Mouse (Mus musculus): Measurements from ENCODE around the gene Gm13271. TPM values are rescaled to one million over a fixed set of nuclear protein-coding genes. Genes with fewer than 3 reads are reported as not detected.

Gm13271 gene
- polyA plus RNA-seq, 1 experiment from 2014 or later = not detected

GRCm38 (mm10) chr4:88721791-88722721 is 32.6 kb upstream of the Gm13271 start, which contains the start of the genes Gm26566 and Klhl9:
Gene Gm26566, plus strand, starts transcription at chr4:88721805.
Gene Klhl9, minus strand, starts transcription at chr4:88722465.
- DNase-seq (ENCODE audit: low spot score) = peak; percentile 98
- Histone ChIP-seq H3K36me3 (ENCODE audit: control insufficient read depth, insufficient read depth, low read length) (no peaks in the 10 kb centered on the region), H3K9ac (ENCODE audit: low read length) (peak within 1 kb of the TSS; percentile 99), H3K4me3 (ENCODE audit: low read depth, low read length) (peak within 1 kb of the TSS; percentile 92), H3K27me3 (ENCODE audit: control insufficient read depth, insufficient read depth, low read length) (no peaks in the 10 kb centered on the region), H3K27ac (replicated peaks) (peak within 1 kb of the TSS; percentile 99), H3K4me1 (replicated peaks; ENCODE audit: control insufficient read depth, insufficient read depth) (peaks cover 4% of the 10 kb centered on the region), H3K4me2 (replicated peaks; ENCODE audit: low read depth) (peak within 1 kb of the TSS; percentile 78), H3K9me3 (ENCODE audit: control insufficient read depth, low read length) (no peaks in the 10 kb centered on the region)
- ATAC-seq (ENCODE audit: low FRiP score, low TSS enrichment) = peak; percentile 98
- WGBS = under 1% methylated on average over 80 of the region's 82 CpGs
- TF ChIP-seq EP300 (optimal IDR thresholded peaks at IDR 0.05) (peak; percentile 18), CTCF (IDR thresholded peaks at IDR 0.05; ENCODE audit: low read depth) (no peak)

GRCm38 (mm10) chr4:88723497-88724090 is 31.1 kb upstream of the Gm13271 start:
- H3K9me3 ChIP-seq (ENCODE audit: control insufficient read depth, low read length) = no peaks in the 10 kb centered on the region
- H3K4me1 ChIP-seq (replicated peaks; ENCODE audit: control insufficient read depth, insufficient read depth) = peaks cover 4% of the 10 kb centered on the region
- H3K36me3 ChIP-seq (ENCODE audit: control insufficient read depth, insufficient read depth, low read length) = no peaks in the 10 kb centered on the region
- ATAC-seq (ENCODE audit: low FRiP score, low TSS enrichment) = no peak
- H3K27ac ChIP-seq (replicated peaks) = peak overlapping the region; percentile 67
- TF ChIP-seq CTCF (IDR thresholded peaks at IDR 0.05; ENCODE audit: low read depth) (no peak), EP300 (optimal IDR thresholded peaks at IDR 0.05) (no peak)
- H3K4me2 ChIP-seq (replicated peaks; ENCODE audit: low read depth) = 0 out of 2 replicates have a peak overlapping the region, but pooled peaks have one; percentile 1
- peak; percentile 50 for DNase-seq (ENCODE audit: low spot score)
- no peak overlapping the region for H3K9ac ChIP-seq (ENCODE audit: low read length)
- 39% methylated on average over 8 of the region's 8 CpGs for WGBS
- H3K4me3 ChIP-seq (ENCODE audit: low read depth, low read length) = no peak overlapping the region
- no peaks in the 10 kb centered on the region for H3K27me3 ChIP-seq (ENCODE audit: control insufficient read depth, insufficient read depth, low read length)

GRCm38 (mm10) chr4:88726727-88727126 is 27.9 kb upstream of the Gm13271 start:
- no peaks in the 10 kb centered on the region for H3K36me3 ChIP-seq (ENCODE audit: control insufficient read depth, insufficient read depth, low read length)
- H3K9me3 ChIP-seq (ENCODE audit: control insufficient read depth, low read length) = no peaks in the 10 kb centered on the region
- no peak overlapping the region for H3K4me2 ChIP-seq (replicated peaks; ENCODE audit: low read depth)
- TF ChIP-seq CTCF (IDR thresholded peaks at IDR 0.05; ENCODE audit: low read depth) (no peak), EP300 (optimal IDR thresholded peaks at IDR 0.05) (no peak)
- DNase-seq (ENCODE audit: low spot score) (no peak), ATAC-seq (ENCODE audit: low FRiP score, low TSS enrichment) (no peak)
- 75% methylated on average over 6 of the region's 6 CpGs for WGBS
- H3K4me1 ChIP-seq (replicated peaks; ENCODE audit: control insufficient read depth, insufficient read depth) = no peaks in the 10 kb centered on the region
- no peak overlapping the region for H3K27ac ChIP-seq (replicated peaks)
- H3K4me3 ChIP-seq (ENCODE audit: low read depth, low read length) = no peak overlapping the region
- no peak overlapping the region for H3K9ac ChIP-seq (ENCODE audit: low read length)
- H3K27me3 ChIP-seq (ENCODE audit: control insufficient read depth, insufficient read depth, low read length) = no peaks in the 10 kb centered on the region

GRCm38 (mm10) chr4:88727324-88727723 is 27.3 kb upstream of the Gm13271 start:
- ATAC-seq (ENCODE audit: low FRiP score, low TSS enrichment) = no peak
- no peaks in the 10 kb centered on the region for H3K9me3 ChIP-seq (ENCODE audit: control insufficient read depth, low read length)
- peak; percentile 36 for DNase-seq (ENCODE audit: low spot score)

GRCm38 (mm10) chr4:88738480-88738879 is 16.2 kb upstream of the Gm13271 start:
- Histone ChIP-seq H3K4me2 (replicated peaks; ENCODE audit: low read depth) (no peak overlapping the region), H3K36me3 (ENCODE audit: control insufficient read depth, insufficient read depth, low read length) (no peaks in the 10 kb centered on the region), H3K27me3 (ENCODE audit: control insufficient read depth, insufficient read depth, low read length) (no peaks in the 10 kb centered on the region), H3K27ac (replicated peaks) (no peak overlapping the region), H3K4me1 (replicated peaks; ENCODE audit: control insufficient read depth, insufficient read depth) (no peaks in the 10 kb centered on the region), H3K9ac (ENCODE audit: low read length) (no peak overlapping the region), H3K4me3 (ENCODE audit: low read depth, low read length) (no peak overlapping the region), H3K9me3 (ENCODE audit: control insufficient read depth, low read length) (no peaks in the 10 kb centered on the region)
- TF ChIP-seq CTCF (IDR thresholded peaks at IDR 0.05; ENCODE audit: low read depth) (peak; percentile 93), EP300 (optimal IDR thresholded peaks at IDR 0.05) (no peak)
- ATAC-seq (ENCODE audit: low FRiP score, low TSS enrichment) = no peak
- WGBS = 3% methylated on average over 2 of the region's 2 CpGs
- peak; percentile 85 for DNase-seq (ENCODE audit: low spot score)

More at GRCm38 (mm10) chr4:88727324-88727723, 27.3 kb upstream of the Gm13271 start:
- H3K27ac ChIP-seq (replicated peaks) = no peak overlapping the region
- no peak overlapping the region for H3K4me2 ChIP-seq (replicated peaks; ENCODE audit: low read depth)
- no peak for TF ChIP-seq EP300 (optimal IDR thresholded peaks at IDR 0.05)
- TF ChIP-seq CTCF (IDR thresholded peaks at IDR 0.05; ENCODE audit: low read depth) = peak; percentile 82
- no peak overlapping the region for H3K9ac ChIP-seq (ENCODE audit: low read length)
- H3K4me3 ChIP-seq (ENCODE audit: low read depth, low read length) = no peak overlapping the region
- H3K4me1 ChIP-seq (replicated peaks; ENCODE audit: control insufficient read depth, insufficient read depth) = no peaks in the 10 kb centered on the region
- no peaks in the 10 kb centered on the region for H3K36me3 ChIP-seq (ENCODE audit: control insufficient read depth, insufficient read depth, low read length)
- WGBS = 0% methylated on average over 1 of the region's 1 CpGs
- no peaks in the 10 kb centered on the region for H3K27me3 ChIP-seq (ENCODE audit: control insufficient read depth, insufficient read depth, low read length)

Data from stomach, postnatal 0 days (tissue).